Comparison of ENCODE assay signal across 8 mouse cellular contexts in the genomic region with DNA sequence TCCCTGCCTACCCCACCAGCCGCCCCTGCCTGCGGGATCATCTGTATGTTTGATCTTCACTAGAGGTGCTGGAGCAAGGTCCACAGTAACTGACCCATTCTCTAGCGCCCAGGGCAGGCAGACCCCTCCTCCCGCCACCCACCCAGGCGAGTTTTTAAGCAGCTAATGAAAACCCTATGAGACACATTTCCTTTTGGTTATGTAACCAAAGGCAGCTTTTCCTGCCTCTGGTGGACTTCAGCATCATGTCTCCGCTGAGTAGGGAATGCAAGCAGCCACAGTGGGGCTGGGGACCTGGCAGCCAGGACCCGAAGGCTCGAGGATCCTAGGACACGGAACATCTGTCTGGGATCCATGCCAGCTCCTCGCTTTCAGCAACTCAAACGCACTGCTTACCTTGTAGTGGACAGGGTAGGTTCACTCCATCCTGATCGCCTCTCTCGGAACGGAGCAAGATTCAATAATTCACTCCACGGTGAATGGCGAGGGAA. TPM values are rescaled to one million over a fixed set of nuclear protein-coding genes. Genes with fewer than 3 reads are reported as not detected.
DNase-seq lines count a peak whose midpoint lies in the region; ATAC-seq lines count a peak whose summit lies in the region.
"Had no signal": no experiment of that assay in that cellular context is flagged by ENCODE, and none has a peak within 500 bp of the region (broad histone marks: within the 10 kb centered on the region; RNA-seq: fewer than 3 reads in every experiment).

No protein-coding gene starts in this region.

- peak; percentile 61 for DNase-seq in cerebellum, adult 11 months
- peak; percentile 17 for DNase-seq in embryonic facial prominence, embryonic 11.5 days (ENCODE audit: low spot score)
- DNase-seq in neural tube, embryonic 10.5 days (ENCODE audit: extremely low spot score, low spot score) = peak; percentile 17
- no peak for DNase-seq in thymus, postnatal 25 days
- DNase-seq in testis, postnatal 10 days (ENCODE audit: low spot score) = no peak
- DNase-seq in spleen, adult 12 weeks (ENCODE audit: low spot score) = no peak

- H3K4me2 ChIP-seq in embryonic facial prominence, embryonic 11.5 days (ENCODE audit: low read depth, low read length) = peak overlapping the region; percentile 56
- H3K4me2 ChIP-seq in intestine, embryonic 15.5 days (replicated peaks) = peak overlapping the region; percentile 55

- no peaks in the 10 kb centered on the region for H3K36me3 ChIP-seq in embryonic facial prominence, embryonic 11.5 days (replicated peaks; ENCODE audit: control insufficient read depth, insufficient read depth, low read depth, low read length)
- H3K36me3 ChIP-seq in intestine, embryonic 15.5 days = no peaks in the 10 kb centered on the region

- 12% methylated on average over 16 of the region's 16 CpGs for WGBS in embryonic facial prominence, embryonic 11.5 days
- WGBS in intestine, embryonic 15.5 days = 16% methylated on average over 16 of the region's 16 CpGs

- H3K9me3 ChIP-seq in embryonic facial prominence, embryonic 11.5 days (replicated peaks; ENCODE audit: control insufficient read depth, low read length) = no peaks in the 10 kb centered on the region
- no peaks in the 10 kb centered on the region for H3K9me3 ChIP-seq in intestine, embryonic 15.5 days

- no peak for ATAC-seq in embryonic facial prominence, embryonic 11.5 days (replicated peaks; ENCODE audit: insufficient number of reproducible peaks, low FRiP score, low TSS enrichment, low read depth)
- ATAC-seq in intestine, embryonic 15.5 days = no peak

- H3K27me3 ChIP-seq in embryonic facial prominence, embryonic 11.5 days (ENCODE audit: control insufficient read depth, insufficient read depth, low read length) = peaks cover 15% of the 10 kb centered on the region
- peaks cover 35% of the 10 kb centered on the region for H3K27me3 ChIP-seq in intestine, embryonic 15.5 days (replicated peaks)

- H3K27ac ChIP-seq in embryonic facial prominence, embryonic 11.5 days (replicated peaks; ENCODE audit: low read depth, low read length) = no peak overlapping the region
- H3K27ac ChIP-seq in intestine, embryonic 15.5 days = no peak overlapping the region

- peak overlapping the region; percentile 29; the same call in 1 of the 2 replicates for H3K4me3 ChIP-seq in embryonic facial prominence, embryonic 11.5 days (ENCODE audit: low read depth, low read length)
- H3K4me3 ChIP-seq in intestine, embryonic 15.5 days (replicated peaks) = peak overlapping the region; percentile 21; the same call in 1 of the 2 replicates

- H3K9ac ChIP-seq in embryonic facial prominence, embryonic 11.5 days (replicated peaks; ENCODE audit: low read length) = no peak overlapping the region
- H3K9ac ChIP-seq in intestine, embryonic 15.5 days = no peak overlapping the region

- no peaks in the 10 kb centered on the region for H3K4me1 ChIP-seq in embryonic facial prominence, embryonic 11.5 days (ENCODE audit: control insufficient read depth, insufficient read depth, low read length)
- no peaks in the 10 kb centered on the region for H3K4me1 ChIP-seq in intestine, embryonic 15.5 days (replicated peaks)

RNA-seq across cellular contexts. Expression of a gene that starts 0.7 kb away (rescaled TPM):
- polyA plus RNA-seq in embryonic facial prominence, embryonic 11.5 days (2014; fragmentation: Nextera tagmentation; extraction: Ambion mirVana) = 0.13 TPM in 1 of 2 replicates, not detected in the other
- polyA plus RNA-seq in intestine, embryonic 15.5 days (2015; fragmentation: Nextera tagmentation; extraction: Ambion mirVana) = 0.06 and 0.13 TPM in 2 replicates
- polyA plus RNA-seq: small intestine, adult 2 months had no signal

Comparison
In these comparisons a context has a peak if more than half of its experiments do, and no peak if none do; other contexts are left out.
1. DNase-seq: peak in cerebellum, adult 11 months (single experiment), embryonic facial prominence, embryonic 11.5 days (single experiment) and neural tube, embryonic 10.5 days (single experiment); none in thymus, postnatal 25 days (single experiment), testis, postnatal 10 days (single experiment) and spleen, adult 12 weeks (single experiment).